Mouse (Mus musculus) forelimb bud, embryonic 11.5 days (tissue): ENCODE results near the gene Gm10720.
"Not testable (repeated sequence)": the region's sequence is repeated elsewhere in the genome, so short reads cannot be mapped to it uniquely, and the experiment has no call there.

Experiments used
- DNase-seq: peaks from one replicate; pipeline ENCODE4 v3.0.0-alpha.2; 2012; ENCODE audit warnings: low read depth, low spot score

Gene Gm10720

GRCm38 (mm10) chr9:3015354-3015753 is at the start of gene Gm10720:
Gene Gm10720, plus strand, starts transcription at chr9:3015654.
- not testable (repeated sequence) for DNase-seq

DNA sequence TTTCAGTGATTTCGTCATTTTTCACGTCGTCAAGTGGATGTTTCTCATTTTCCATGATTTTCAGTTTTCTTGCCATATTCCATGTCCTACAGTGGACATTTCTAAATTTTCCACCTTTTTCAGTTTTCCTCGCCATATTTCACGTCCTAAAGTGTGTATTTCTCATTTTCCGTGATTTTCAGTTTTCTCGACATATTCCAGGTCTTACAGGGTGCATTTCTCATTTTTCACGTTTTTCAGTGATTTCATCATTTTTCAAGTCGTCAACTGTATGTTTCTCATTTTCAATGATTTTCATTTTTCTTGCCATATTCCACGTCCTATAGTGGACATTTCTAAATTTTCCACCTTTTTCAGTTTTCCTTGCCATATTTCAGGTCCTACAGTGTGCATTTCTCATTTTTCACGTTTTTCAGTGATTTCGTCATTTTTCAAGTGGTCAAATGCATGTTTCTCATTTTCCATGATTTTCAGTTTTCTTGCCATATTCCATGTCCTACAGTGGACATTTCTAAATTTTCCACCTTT is 14.9 kb upstream of the Gm10720 start, which contains the start of gene Gm10722:
TSS of gene Gm10722 (plus strand) at position 478 of the 528 bp plus-strand sequence.
- DNase-seq: peak; percentile 79

DNA sequence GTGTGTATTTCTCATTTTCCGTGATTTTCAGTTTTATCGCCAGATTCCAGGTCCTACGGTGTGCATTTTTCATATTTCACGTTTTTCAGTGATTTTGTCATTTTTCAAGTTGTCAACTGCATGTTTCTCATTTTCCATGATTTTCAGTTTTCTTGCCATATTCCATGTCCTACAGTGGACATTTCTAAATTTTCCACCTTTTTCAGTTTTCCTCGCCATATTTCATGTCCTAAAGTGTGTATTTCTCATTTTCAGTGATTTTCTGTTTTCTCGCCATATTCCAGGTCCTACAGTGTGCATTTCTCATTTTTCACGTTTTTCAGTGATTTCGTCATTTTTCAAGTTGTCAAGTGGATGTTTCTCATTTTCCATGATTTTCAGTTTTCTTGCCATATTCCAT is 14.4 kb upstream of the Gm10720 start:
- DNase-seq: not testable (repeated sequence)

- peak; percentile 57 for DNase-seq
These were observed 13.3 kb upstream of the Gm10720 start for GRCm38 (mm10) chr9:3001948-3002659.

GRCm38 (mm10) chr9:3002794-3003396 is 12.6 kb upstream of the Gm10720 start, which contains the start of gene Gm11168:
Gene Gm11168, plus strand, starts transcription at chr9:3003346.
- DNase-seq: not testable (repeated sequence)

GRCm38 (mm10) chr9:3006179-3006578 is 9.3 kb upstream of the Gm10720 start:
- not testable (repeated sequence) for DNase-seq

GRCm38 (mm10) chr9:3006636-3007035 is 8.8 kb upstream of the Gm10720 start:
- DNase-seq: not testable (repeated sequence)

DNA sequence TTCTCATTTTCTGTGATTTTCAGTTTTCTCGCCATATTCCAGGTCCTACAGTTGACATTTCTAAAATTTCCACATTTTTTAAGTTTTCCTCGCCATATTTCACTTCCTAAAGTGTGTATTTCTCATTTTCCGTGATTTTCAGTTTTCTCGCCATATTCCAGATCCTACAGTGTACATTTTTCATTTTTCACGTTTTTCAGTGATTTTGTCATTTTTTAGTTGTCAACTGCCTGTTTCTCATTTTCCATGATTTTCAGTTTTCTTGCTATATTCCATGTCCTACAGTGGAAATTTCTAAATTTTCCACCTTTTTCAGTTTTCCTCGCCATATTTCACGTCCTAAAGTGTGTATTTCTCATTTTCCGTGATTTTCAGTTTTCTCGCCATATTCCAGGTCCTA is 8.2 kb upstream of the Gm10720 start:
- DNase-seq: peak; percentile 75

DNA sequence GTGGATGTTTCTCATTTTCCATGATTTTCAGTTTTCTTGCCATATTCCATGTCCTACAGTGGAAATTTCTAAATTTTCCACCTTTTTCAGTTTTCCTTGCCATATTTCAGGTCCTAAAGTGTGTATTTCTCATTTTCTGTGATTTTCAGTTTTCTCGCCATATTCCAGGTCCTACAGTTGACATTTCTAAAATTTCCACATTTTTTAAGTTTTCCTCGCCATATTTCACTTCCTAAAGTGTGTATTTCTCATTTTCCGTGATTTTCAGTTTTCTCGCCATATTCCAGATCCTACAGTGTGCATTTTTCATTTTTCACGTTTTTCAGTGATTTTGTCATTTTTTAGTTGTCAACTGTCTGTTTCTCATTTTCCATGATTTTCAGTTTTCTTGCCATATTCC is 6.1 kb upstream of the Gm10720 start:
- DNase-seq: not testable (repeated sequence)

DNA sequence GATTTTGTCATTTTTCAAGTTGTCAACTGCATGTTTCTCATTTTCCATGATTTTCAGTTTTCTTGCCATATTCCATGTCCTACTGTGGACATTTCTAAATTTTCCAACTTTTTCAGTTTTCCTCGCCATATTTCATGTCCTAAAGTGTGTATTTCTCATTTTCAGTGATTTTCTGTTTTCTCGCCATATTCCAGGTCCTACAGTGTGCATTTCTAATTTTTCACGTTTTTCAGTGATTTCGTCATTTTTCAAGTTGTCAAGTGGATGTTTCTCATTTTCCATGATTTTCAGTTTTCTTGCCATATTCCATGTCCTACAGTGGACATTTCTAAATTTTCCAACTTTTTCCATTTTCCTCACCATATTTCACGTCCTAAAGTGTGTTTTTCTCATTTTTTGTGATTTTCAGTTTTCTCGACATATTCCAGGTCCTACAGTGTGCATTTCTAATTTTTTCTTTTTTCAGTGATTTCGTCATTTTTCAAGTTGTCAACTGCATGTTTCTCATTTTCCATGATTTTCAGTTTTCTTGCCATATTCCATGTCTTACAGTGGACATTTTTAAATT is 3.3 kb upstream of the Gm10720 start:
- not testable (repeated sequence) for DNase-seq

- not testable (repeated sequence) for DNase-seq
These were observed 2.6 kb upstream of the Gm10720 start, which contains the start of gene Gm10721 for GRCm38 (mm10) chr9:3012733-3013279. Gene Gm10721, plus strand, starts transcription at chr9:3013140.

DNA sequence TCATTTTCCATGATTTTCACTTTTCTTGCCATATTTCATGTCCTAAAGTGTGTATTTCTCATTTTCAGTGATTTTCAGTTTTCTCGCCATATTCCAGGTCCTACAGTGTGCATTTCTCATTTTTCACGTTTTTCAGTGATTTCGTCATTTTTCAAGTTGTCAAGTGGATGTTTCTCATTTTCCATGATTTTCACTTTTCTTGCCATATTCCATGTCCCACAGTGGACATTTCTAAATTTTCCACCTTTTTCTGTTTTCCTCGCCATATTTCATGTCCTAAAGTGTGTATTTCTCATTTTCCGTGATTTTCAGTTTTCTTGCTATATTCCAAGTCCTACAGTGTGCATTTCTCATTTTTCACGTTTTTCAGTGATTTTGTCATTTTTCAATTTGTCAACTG is 442 bp downstream of the Gm10720 start:
- DNase-seq: not testable (repeated sequence)

DNA sequence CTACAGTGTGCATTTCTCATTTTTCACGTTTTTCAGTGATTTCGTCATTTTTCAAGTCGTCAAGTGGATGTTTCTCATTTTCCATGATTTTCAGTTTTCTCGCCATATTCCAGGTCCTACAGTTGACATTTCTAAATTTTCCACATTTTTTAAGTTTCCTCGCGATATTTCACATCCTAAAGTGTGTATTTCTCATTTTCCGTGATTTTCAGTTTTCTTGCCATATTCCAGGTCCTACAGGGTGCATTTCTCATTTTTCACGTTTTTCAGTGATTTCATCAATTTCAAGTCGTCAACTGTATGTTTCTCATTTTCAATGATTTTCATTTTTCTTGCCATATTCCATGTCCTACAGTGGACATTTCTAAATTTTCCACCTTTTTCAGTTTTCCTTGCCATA is 1.7 kb downstream of the Gm10720 start, which contains the start of gene Gm10719:
TSS of gene Gm10719 (plus strand) at position 301 of the 400 bp plus-strand sequence.
- DNase-seq: not testable (repeated sequence)

GRCm38 (mm10) chr9:3018944-3019343 is 3.5 kb downstream of the Gm10720 start:
- not testable (repeated sequence) for DNase-seq

GRCm38 (mm10) chr9:3019835-3020727 is 4.6 kb downstream of the Gm10720 start:
- not testable (repeated sequence) for DNase-seq

DNA sequence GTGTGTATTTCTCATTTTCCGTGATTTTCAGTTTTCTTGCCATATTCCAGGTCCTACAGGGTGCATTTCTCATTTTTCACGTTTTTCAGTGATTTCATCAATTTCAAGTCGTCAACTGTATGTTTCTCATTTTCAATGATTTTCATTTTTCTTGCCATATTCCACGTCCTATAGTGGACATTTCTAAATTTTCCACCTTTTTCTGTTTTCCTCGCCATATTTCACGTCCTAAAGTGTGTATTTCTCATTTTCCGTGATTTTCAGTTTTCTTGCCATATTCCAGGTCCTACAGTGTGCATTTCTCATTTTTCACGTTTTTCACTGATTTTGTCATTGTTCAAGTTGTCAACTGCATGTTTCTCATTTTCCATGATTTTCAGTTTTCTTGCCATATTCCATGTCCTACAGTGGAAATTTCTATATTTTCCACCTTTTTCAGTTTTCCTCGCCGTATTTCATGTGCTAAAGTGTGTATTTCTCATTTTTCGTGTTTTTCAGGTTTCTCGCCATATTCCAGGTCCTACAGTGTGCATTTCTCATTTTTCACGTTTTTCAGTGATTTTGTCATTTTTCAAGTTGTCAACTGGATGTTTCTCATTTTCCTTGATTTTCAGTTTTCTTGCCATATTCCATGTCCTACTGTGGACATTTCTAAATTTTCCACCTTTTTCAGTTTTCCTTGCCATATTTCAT is 7.0 kb downstream of the Gm10720 start:
- peak; percentile 73 for DNase-seq

GRCm38 (mm10) chr9:3023312-3023984 is 8.0 kb downstream of the Gm10720 start, which contains the start of gene Gm10718:
Gene Gm10718, plus strand, starts transcription at chr9:3023547.
- not testable (repeated sequence) for DNase-seq

DNA sequence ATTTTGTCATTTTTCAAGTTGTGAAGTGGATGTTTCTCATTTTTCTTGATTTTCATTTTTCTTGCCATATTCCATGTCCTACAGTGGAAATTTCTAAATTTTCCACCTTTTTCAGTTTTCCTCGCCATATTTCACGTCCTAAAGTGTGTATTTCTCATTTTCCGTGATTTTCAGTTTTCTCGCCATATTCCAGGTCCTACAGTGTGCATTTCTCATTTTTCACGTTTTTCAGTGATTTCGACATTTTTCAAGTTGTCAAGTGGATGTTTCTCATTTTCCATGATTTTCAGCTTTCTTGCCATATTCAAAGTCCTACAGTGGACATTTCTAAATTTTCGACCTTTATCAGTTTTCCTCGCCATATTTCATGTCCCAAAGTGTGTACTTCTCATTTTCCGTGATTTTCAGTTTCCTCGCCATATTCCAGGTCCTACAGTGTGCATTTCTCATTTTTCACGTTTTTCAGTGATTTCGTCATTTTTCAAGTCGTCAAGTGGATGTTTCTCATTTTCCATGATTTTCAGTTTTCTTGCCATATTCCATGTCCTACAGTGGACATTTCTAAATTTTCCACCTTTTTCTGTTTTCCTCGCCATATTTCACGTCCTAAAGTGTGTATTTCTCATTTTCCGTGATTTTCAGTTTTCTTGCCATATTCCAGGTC is 8.7 kb downstream of the Gm10720 start:
- not testable (repeated sequence) for DNase-seq

DNA sequence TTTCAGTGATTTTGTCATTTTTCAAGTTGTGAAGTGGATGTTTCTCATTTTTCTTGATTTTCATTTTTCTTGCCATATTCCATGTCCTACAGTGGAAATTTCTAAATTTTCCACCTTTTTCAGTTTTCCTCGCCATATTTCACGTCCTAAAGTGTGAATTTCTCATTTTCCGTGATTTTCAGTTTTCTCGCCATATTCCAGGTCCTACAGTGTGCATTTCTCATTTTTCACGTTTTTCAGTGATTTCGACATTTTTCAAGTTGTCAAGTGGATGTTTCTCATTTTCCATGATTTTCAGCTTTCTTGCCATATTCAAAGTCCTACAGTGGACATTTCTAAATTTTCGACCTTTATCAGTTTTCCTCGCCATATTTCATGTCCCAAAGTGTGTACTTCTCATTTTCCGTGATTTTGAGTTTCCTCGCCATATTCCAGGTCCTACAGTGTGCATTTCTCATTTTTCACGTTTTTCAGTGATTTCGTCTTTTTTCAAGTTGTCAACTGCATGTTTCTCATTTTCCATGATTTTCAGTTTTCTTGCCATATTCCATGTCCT is 9.5 kb downstream of the Gm10720 start, which contains the start of gene Gm10717:
TSS of gene Gm10717 (plus strand) at position 506 of the 556 bp plus-strand sequence.
- not testable (repeated sequence) for DNase-seq
